Mouse (Mus musculus) thymus, adult 2 months (tissue): Measurements from ENCODE around the gene Ptbp1. TPM values are rescaled to one million over a fixed set of nuclear protein-coding genes. Genes with fewer than 3 reads are reported as not detected.
A peak's percentile ranks its signal among the peaks of the same experiment; 100 is the strongest.

Experiments used
- DNase-seq: peaks from one replicate; pipeline ENCODE4 v3.0.0; 2021
- H3K27ac ChIP-seq: fragments of 200-500 bp; 2 replicates; pipeline ENCODE4 v1.5.1; 2012; ENCODE audit warnings: low read length, control low read depth; ENCODE audit not compliant: control insufficient read depth, insufficient read depth
- H3K27me3 ChIP-seq: fragments of 200-500 bp; 2 replicates; pipeline ENCODE4 v1.6.1; 2012; ENCODE audit warnings: mild to moderate bottlenecking, low read length, moderate library complexity, mixed read lengths; ENCODE audit not compliant: control insufficient read depth, insufficient read depth
- H3K36me3 ChIP-seq: fragments of 200-500 bp; 2 replicates; pipeline ENCODE4 v1.6.1; 2012; ENCODE audit warnings: mild to moderate bottlenecking, low read length, moderate library complexity; ENCODE audit not compliant: control insufficient read depth, insufficient read depth
- H3K4me1 ChIP-seq: fragments of 200-500 bp; replicated peaks from 2 replicates; pipeline ENCODE4 v1.6.1; 2012; ENCODE audit warnings: low read length; ENCODE audit not compliant: control insufficient read depth, insufficient read depth
- H3K4me3 ChIP-seq: fragments of 200-500 bp; 2 replicates; pipeline ENCODE4 v1.5.1; 2012; ENCODE audit warnings: mild to moderate bottlenecking, low read length, control low read depth, moderate library complexity; ENCODE audit not compliant: control insufficient read depth, insufficient read depth
- CTCF ChIP-seq: fragments of 200-500 bp; IDR thresholded peaks from 2 replicates; pipeline ENCODE4 v1.5.1; 2012; ENCODE audit warnings: mild to moderate bottlenecking, control low read depth, low read length, moderate library complexity, borderline replicate concordance; ENCODE audit not compliant: control insufficient read depth, poor library complexity, insufficient read depth; ENCODE audit errors: extremely low read depth
- POLR2A ChIP-seq: fragments of 200-500 bp; IDR thresholded peaks from 2 replicates; pipeline ENCODE4 v1.6.1; 2012; ENCODE audit warnings: mild to moderate bottlenecking, low read length, control low read depth, moderate library complexity; ENCODE audit not compliant: control insufficient read depth, poor library complexity, insufficient read depth; ENCODE audit errors: extremely low read depth
- WGBS: fragments of 180-500 bp; shearing (Covaris S2); methylation state at CpG from one replicate; pipeline ENCODE4 v1.1.7; 2018; 5-methylcytosine and 5-hydroxymethylcytosine counted together
- polyA plus RNA-seq: library from polyadenylated mRNA; depleted of rRNA; stranded (reverse); fragments of >200 nt; gene quantifications from 2 replicates; pipeline ENCODE4 v1.2.3, GENCODE M21; 2012

Ptbp1 gene
- polyA plus RNA-seq, 1 experiment: 583 TPM

DNA sequence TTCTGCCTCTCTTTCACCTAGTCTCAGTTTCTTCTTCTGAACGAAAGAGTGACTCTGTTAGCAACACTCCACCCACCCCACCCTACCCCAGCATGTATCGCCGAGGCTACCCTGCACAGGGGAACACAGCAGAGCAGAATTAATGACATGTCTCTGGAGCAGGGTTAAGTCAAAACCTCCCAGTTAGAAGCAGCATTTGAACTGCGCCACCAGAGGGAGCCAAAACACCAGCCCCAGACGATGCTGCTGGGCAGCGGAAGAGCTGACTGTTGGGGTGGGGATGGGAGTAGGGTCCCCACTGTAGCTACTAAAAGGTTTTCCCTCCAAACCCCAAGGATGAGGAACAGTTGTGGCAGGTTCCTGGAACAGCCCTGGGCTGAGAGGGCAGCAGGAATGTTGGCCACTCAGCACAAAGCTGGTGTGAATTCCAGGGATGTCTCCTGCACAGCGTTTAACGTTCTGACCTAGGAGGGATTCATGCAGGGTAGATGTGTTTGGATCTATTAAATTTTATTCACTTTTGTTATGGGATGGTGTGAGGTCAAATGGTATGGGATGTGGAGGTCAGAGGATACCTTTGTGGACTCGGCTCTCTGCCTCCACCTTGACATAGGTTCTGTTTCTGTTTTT is 19.3 kb upstream of the Ptbp1 start:
- TF ChIP-seq CTCF (peak; percentile 96), POLR2A (no peak)
- Histone ChIP-seq H3K27ac (no peak overlapping the region), H3K36me3 (no peaks in the 10 kb centered on the region), H3K27me3 (no peaks in the 10 kb centered on the region), H3K4me1 (peaks cover 25% of the 10 kb centered on the region), H3K4me3 (no peak overlapping the region)
- DNase-seq: peak; percentile 83
- 34% methylated on average over 9 of the region's 9 CpGs for WGBS

DNA sequence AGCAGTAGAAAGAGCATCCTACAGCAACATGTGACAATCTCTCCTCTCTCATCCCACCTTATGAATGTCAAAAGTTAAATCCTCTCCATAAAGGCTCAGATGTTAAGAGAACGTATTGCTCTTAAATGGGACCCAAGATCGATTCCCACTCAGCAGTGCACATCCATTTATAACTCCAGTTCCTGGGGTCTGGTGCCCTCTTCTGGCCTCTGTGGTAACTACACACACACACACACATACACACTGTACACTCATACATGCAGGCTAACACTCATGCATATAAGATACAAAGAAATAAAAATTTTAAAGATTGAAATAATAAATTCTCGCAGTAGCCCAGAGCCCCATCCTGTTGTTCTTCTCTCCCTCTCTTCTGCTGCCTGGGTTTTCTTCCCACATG is 17.3 kb upstream of the Ptbp1 start:
- Histone ChIP-seq H3K27me3 (no peaks in the 10 kb centered on the region), H3K36me3 (no peaks in the 10 kb centered on the region), H3K27ac (no peak overlapping the region), H3K4me1 (peaks cover 31% of the 10 kb centered on the region), H3K4me3 (no peak overlapping the region)
- TF ChIP-seq POLR2A (no peak), CTCF (no peak)
- WGBS: 99% methylated on average over 3 of the region's 3 CpGs
- DNase-seq: no peak

DNA sequence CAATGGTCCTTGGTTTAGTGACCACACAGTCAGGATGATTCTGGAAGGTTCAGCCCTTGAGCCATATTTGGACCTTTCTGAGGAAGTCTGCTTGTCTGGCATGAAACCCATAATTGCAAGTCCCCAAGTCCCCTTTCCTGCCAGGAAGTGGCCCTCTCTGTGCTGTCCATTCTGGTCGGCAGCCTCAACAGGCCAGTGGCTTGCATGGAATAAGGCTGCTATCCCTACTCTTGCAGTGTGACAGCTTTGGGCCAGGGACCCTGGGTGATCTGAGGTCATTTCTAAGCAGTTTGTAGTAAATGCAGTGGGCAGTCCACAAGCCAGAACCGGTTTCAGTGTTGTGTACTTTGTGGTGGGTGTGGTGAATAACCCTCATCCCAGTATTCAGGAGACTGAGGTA is 16.1 kb upstream of the Ptbp1 start:
- Histone ChIP-seq H3K4me1 (peaks cover 18% of the 10 kb centered on the region), H3K36me3 (no peaks in the 10 kb centered on the region), H3K27ac (no peak overlapping the region), H3K4me3 (no peak overlapping the region), H3K27me3 (no peaks in the 10 kb centered on the region)
- TF ChIP-seq POLR2A (no peak), CTCF (no peak)
- no peak for DNase-seq
- 77% methylated on average over 2 of the region's 2 CpGs for WGBS

DNA sequence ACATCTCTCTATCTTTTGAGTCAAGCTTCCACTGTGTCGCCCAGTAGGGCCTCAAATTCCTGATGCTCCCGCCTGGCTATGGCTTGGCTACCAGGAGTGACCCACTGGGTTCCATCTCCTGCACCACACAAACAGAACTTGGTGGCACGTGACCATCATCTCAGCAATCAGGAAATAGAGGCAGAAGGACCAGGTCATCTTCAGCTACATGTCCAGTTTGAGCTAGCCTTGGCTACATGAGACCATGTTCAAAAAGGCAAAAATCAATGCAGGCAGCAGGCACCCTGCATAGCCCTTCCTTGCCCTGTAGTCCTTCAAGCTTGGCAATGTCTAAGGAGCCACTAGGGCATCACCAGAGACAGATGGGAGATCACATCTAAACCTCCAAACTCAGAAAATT is 14.1 kb upstream of the Ptbp1 start:
- peaks cover 12% of the 10 kb centered on the region for H3K4me1 ChIP-seq
- WGBS: 95% methylated on average over 3 of the region's 3 CpGs
- no peaks in the 10 kb centered on the region for H3K27me3 ChIP-seq
- H3K27ac ChIP-seq: no peak overlapping the region
- no peaks in the 10 kb centered on the region for H3K36me3 ChIP-seq
- no peak overlapping the region for H3K4me3 ChIP-seq
- no peak for TF ChIP-seq POLR2A
- DNase-seq: no peak

DNA sequence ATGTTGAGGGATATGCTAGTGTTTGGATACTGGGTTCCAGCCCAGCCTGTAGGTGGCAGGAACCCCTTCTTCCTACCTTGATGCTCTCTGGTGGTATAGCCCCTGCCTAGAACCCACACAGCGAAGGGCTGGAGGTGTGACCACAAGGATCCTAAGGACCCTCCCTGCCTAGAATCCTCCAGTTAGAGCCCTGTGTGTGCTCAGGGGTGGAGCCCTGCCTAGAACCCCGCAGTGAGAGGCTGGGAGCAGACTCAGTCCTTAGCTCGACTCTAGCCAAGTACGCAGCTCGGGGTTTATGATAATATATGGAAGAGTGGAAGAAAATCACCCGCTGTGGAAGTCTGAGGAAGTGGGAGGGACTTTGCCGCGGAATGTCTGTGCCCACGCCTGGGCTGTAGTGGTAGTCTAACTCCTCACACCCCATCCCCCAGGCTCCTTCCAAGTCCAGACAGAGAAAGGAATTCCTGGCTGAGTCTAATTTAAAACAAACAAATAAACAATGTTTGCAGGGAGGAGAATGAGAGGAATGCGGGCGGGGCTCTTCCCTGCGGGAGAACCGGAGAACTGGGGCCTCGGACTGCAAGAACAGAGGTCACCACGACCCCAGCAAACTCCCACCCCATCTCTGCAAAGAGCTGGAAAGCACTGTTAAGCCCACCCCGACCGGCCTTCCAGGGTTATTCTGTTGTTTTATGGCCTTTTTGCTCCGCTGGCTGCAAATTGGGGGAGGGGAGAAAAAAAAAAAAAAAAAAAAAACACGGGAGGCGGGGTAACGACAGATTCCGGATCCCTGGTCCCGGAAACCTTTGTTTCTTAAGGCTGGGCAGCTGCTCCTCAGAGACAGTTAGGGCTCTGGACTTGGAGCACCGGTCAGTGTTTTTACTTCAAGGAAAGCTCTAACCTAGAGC is 13.3 kb upstream of the Ptbp1 start:
- H3K27ac ChIP-seq: peak overlapping the region; percentile 4; the same call in 1 of the 2 replicates
- peaks cover 12% of the 10 kb centered on the region for H3K4me1 ChIP-seq
- H3K4me3 ChIP-seq: peak overlapping the region; percentile 42
- TF ChIP-seq POLR2A (peak; percentile 25; the same call in 1 of the 2 replicates), CTCF (no peak)
- no peaks in the 10 kb centered on the region for H3K36me3 ChIP-seq
- peak; percentile 38 for DNase-seq
- WGBS: 3% methylated on average over 24 of the region's 24 CpGs
- no peaks in the 10 kb centered on the region for H3K27me3 ChIP-seq

DNA sequence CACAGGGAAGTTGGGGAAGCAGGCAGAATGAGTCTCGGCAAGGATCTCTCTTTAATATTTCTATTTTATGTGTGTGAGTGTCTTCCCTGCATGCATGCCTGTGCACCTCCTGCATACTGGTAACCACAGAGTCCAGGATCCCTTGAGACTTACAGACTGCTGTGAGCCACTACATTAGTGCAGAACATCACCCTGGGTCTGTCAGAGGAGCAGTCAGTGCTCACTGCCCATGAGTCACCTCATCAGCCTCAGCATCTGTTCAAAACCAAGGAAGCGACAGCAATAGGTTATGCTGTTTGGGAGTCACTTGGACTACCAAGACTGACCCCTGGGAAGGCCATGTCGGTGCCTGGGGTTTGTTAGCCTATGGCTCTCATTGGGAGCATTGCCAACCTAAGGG is 11.9 kb upstream of the Ptbp1 start:
- Histone ChIP-seq H3K27ac (no peak overlapping the region), H3K27me3 (no peaks in the 10 kb centered on the region), H3K4me1 (peaks cover 12% of the 10 kb centered on the region), H3K4me3 (no peak overlapping the region), H3K36me3 (no peaks in the 10 kb centered on the region)
- TF ChIP-seq CTCF (no peak), POLR2A (no peak)
- no peak for DNase-seq
- 91% methylated on average over 3 of the region's 3 CpGs for WGBS
